Mouse (Mus musculus) limb, embryonic 15.5 days (tissue): ENCODE measurements at regions not wholly inside any gene's neighbourhood (a gene's known extent, or its start where the extent isn't known, plus 50 kb on each side); places are given as distances from the start of the nearest gene placed in this dataset.

Experiments used
- ATAC-seq: fragments of 200-750 bp; cut with Nextera tagmentation; 2 replicates; pipeline ENCODE4 v1.8.0; 2017; ENCODE audit warnings: low read depth, moderate TSS enrichment; ENCODE audit not compliant: insufficient number of reproducible peaks, low FRiP score, low TSS enrichment
- H3K27ac ChIP-seq: fragments of 300-500 bp; sonication (generic); 2 replicates; pipeline ENCODE4 v1.5.1; 2015; ENCODE audit warnings: moderate library complexity, mild to moderate bottlenecking, inconsistent platforms
- H3K27me3 ChIP-seq: fragments of 300-500 bp; sonication (generic); 2 replicates; pipeline ENCODE4 v1.6.1; 2015; ENCODE audit warnings: inconsistent platforms
- H3K36me3 ChIP-seq: fragments of 300-500 bp; sonication (generic); 2 replicates; pipeline ENCODE4 v1.6.1; 2015; ENCODE audit warnings: inconsistent platforms
- H3K4me1 ChIP-seq: fragments of 300-500 bp; sonication (generic); 2 replicates; pipeline ENCODE4 v1.6.1; 2015; ENCODE audit warnings: inconsistent platforms
- H3K4me2 ChIP-seq: fragments of 300-500 bp; sonication (generic); 2 replicates; pipeline ENCODE4 v1.6.1; 2015; ENCODE audit warnings: mild to moderate bottlenecking, inconsistent platforms
- H3K4me3 ChIP-seq: fragments of 300-500 bp; sonication (generic); 2 replicates; pipeline ENCODE4 v1.5.1; 2015; ENCODE audit warnings: mild to moderate bottlenecking, inconsistent platforms
- H3K9ac ChIP-seq: fragments of 300-500 bp; sonication (generic); 2 replicates; pipeline ENCODE4 v1.6.1; 2015; ENCODE audit warnings: inconsistent platforms
- H3K9me3 ChIP-seq: fragments of 300-500 bp; sonication (generic); 2 replicates; pipeline ENCODE4 v1.6.1; 2016; ENCODE audit warnings: inconsistent platforms
- WGBS: fragments of 180-500 bp; shearing (Covaris S2); methylation state at CpG from one replicate; pipeline ENCODE4 v1.1.7; 2015; 5-methylcytosine and 5-hydroxymethylcytosine counted together

- H3K4me2 ChIP-seq: no peak overlapping the region
- H3K27ac ChIP-seq: no peak overlapping the region
- no peak overlapping the region for H3K9ac ChIP-seq
- no peak for ATAC-seq
- no peak overlapping the region for H3K4me3 ChIP-seq
- H3K4me1 ChIP-seq: 0 out of 2 replicates have a peak, but pooled peaks cover 3% of the 10 kb centered on the region
- no peaks in the 10 kb centered on the region for H3K36me3 ChIP-seq
- 32% methylated on average over 2 of the region's 2 CpGs for WGBS
- no peaks in the 10 kb centered on the region for H3K9me3 ChIP-seq
- no peaks in the 10 kb centered on the region for H3K27me3 ChIP-seq
These were observed 184.4 kb upstream of the Lpp start for GRCm38 (mm10) chr16:24208876-24209275.

DNA sequence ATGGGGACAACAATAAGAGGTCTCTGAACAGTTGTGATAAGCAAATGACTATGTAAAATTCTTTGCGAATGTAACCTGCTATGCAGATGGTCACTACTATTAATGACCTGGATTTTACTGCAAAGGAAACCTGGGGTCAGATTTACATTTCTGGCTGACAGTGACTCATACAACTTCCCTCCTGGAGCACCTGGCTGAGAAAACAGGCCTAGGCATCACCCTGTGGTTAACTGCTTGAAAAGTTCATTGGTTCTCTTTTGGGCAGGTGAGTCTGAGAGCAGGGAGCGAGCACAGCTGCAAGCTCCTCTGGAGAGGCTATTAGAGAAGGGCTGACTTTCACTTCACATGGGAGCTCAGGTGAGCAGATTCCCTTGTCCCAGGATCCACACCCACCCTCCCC is 185.2 kb upstream of the Lpp start:
- no peak for ATAC-seq
- 84% methylated on average over 2 of the region's 2 CpGs for WGBS
- Histone ChIP-seq H3K27ac (no peak overlapping the region), H3K9me3 (no peaks in the 10 kb centered on the region), H3K36me3 (no peaks in the 10 kb centered on the region), H3K4me2 (no peak overlapping the region), H3K4me1 (0 out of 2 replicates have a peak, but pooled peaks cover 3% of the 10 kb centered on the region), H3K27me3 (no peaks in the 10 kb centered on the region), H3K9ac (no peak overlapping the region), H3K4me3 (no peak overlapping the region)

GRCm38 (mm10) chr16:24207056-24207455 is 186.3 kb upstream of the Lpp start:
- ATAC-seq: no peak
- Histone ChIP-seq H3K4me1 (0 out of 2 replicates have a peak, but pooled peaks cover 3% of the 10 kb centered on the region), H3K36me3 (no peaks in the 10 kb centered on the region), H3K9me3 (no peaks in the 10 kb centered on the region), H3K4me2 (no peak overlapping the region), H3K9ac (no peak overlapping the region), H3K27ac (no peak overlapping the region), H3K27me3 (no peaks in the 10 kb centered on the region), H3K4me3 (no peak overlapping the region)
- 70% methylated on average over 4 of the region's 4 CpGs for WGBS

GRCm38 (mm10) chr16:24206461-24206861 is 186.8 kb upstream of the Lpp start:
- Histone ChIP-seq H3K27me3 (no peaks in the 10 kb centered on the region), H3K27ac (no peak overlapping the region), H3K4me2 (no peak overlapping the region), H3K4me1 (0 out of 2 replicates have a peak, but pooled peaks cover 3% of the 10 kb centered on the region), H3K9me3 (no peaks in the 10 kb centered on the region), H3K4me3 (no peak overlapping the region), H3K36me3 (no peaks in the 10 kb centered on the region), H3K9ac (no peak overlapping the region)
- WGBS: 60% methylated on average over 4 of the region's 4 CpGs
- no peak for ATAC-seq

DNA sequence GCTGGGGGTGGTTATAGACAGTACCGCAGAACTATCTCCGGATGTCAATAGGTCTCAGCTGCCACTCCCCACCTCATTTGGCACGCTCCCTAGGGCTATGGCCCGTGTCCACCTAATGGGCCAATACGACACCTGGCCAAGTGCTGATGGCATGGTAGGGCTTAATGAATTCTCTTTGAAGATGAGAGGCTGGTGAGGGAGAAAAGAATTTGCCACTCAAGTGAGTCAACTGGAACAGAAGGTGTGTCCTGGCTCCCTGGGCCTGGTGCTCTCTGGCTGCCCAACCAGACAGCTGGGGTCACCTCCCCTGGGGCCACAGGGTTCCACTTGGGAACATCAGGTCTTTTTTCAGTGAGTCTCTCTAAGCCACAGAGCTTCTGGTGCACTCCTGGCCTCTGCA is 187.7 kb upstream of the Lpp start:
- H3K4me1 ChIP-seq: 0 out of 2 replicates have a peak, but pooled peaks cover 3% of the 10 kb centered on the region
- H3K9ac ChIP-seq: no peak overlapping the region
- no peaks in the 10 kb centered on the region for H3K9me3 ChIP-seq
- H3K4me3 ChIP-seq: no peak overlapping the region
- H3K36me3 ChIP-seq: no peaks in the 10 kb centered on the region
- ATAC-seq: no peak
- no peaks in the 10 kb centered on the region for H3K27me3 ChIP-seq
- no peak overlapping the region for H3K4me2 ChIP-seq
- 37% methylated on average over 5 of the region's 5 CpGs for WGBS
- H3K27ac ChIP-seq: no peak overlapping the region

DNA sequence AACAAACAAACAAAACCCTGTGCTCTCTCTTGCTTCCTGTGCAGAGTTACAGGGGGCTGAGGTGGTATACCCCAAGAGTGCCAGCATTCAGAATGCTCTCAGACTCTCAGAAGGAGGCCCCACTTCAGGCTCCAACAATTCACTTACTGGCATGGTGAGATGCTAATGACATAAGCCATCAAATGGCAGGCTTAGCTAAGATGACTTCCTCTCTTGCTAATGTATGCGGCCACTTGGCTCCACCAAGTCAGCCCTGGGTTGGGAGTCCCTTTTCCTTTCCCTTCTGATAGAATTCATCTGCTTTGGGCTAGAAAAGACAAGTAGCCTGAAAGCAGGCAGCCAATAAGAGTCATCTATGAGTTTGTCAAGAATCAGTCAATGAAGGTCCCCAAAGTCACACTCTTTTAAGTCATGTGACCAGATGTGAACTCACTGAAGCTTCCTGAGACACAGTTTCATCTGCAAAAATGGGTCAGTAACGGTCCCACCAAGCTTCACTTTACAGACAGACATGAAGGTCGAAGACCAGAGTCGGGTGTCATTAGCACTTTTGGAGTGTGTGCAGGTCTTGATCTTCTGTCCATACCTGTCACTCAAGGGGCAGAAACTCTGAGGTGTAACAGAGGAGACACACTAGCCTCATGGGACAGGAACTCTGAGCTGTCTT is 189.1 kb upstream of the Lpp start:
- no peaks in the 10 kb centered on the region for H3K36me3 ChIP-seq
- H3K9me3 ChIP-seq: no peaks in the 10 kb centered on the region
- ATAC-seq: no peak
- no peak overlapping the region for H3K4me3 ChIP-seq
- no peak overlapping the region for H3K4me2 ChIP-seq
- WGBS: 77% methylated on average over 4 of the region's 4 CpGs
- no peaks in the 10 kb centered on the region for H3K27me3 ChIP-seq
- 0 out of 2 replicates have a peak, but pooled peaks cover 3% of the 10 kb centered on the region for H3K4me1 ChIP-seq
- no peak overlapping the region for H3K27ac ChIP-seq
- H3K9ac ChIP-seq: no peak overlapping the region

GRCm38 (mm10) chr16:24202653-24203052 is 190.7 kb upstream of the Lpp start:
- H3K4me3 ChIP-seq: no peak overlapping the region
- WGBS: 83% methylated on average over 5 of the region's 5 CpGs
- no peaks in the 10 kb centered on the region for H3K36me3 ChIP-seq
- no peaks in the 10 kb centered on the region for H3K27me3 ChIP-seq
- H3K9ac ChIP-seq: no peak overlapping the region
- H3K9me3 ChIP-seq: no peaks in the 10 kb centered on the region
- H3K27ac ChIP-seq: no peak overlapping the region
- H3K4me1 ChIP-seq: 0 out of 2 replicates have a peak, but pooled peaks cover 7% of the 10 kb centered on the region
- no peak for ATAC-seq
- no peak overlapping the region for H3K4me2 ChIP-seq

DNA sequence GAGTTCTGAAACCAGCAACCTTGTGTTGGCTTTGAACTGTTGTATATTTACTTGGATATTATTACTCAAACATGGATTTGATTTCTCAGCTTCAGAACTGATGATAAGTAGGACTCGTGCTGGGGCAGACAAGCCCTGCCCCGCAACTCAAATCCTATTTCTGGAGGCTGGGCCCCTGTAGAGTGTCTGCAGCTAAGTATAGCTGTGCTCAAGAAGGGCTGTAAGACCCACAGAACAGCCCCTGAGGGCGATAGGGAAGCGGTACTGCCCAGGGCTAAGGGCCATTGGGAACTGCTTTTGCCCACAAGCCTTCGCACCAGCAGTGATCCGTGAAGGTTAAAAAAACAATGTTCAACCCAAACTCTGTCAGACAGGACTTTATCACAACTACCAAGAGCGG is 191.9 kb upstream of the Lpp start:
- no peak overlapping the region for H3K4me3 ChIP-seq
- H3K27ac ChIP-seq: no peak overlapping the region
- H3K27me3 ChIP-seq: no peaks in the 10 kb centered on the region
- no peak overlapping the region for H3K9ac ChIP-seq
- no peak overlapping the region for H3K4me2 ChIP-seq
- 85% methylated on average over 7 of the region's 7 CpGs for WGBS
- H3K9me3 ChIP-seq: no peaks in the 10 kb centered on the region
- no peak for ATAC-seq
- 0 out of 2 replicates have a peak, but pooled peaks cover 5% of the 10 kb centered on the region for H3K4me1 ChIP-seq
- no peaks in the 10 kb centered on the region for H3K36me3 ChIP-seq

DNA sequence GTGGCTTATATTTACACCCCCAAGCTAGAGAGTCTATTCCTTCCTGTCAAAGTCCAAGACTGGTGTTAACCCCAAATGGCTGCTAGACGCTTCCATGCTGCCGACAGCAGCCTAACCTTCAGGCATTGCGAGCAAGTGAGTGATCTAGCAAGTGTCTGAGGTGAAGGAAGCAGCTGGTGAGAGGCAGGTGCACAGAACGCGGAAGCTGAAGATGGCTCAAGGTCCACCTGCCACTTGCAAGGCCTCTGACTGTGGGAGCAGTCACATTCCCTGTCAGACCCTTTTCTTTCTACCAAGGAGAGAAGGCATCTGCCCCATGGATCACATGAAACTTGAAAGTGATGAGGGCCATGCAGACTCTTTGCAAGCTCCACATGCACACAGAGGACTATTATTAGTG is 193.1 kb upstream of the Lpp start:
- 0 out of 2 replicates have a peak, but pooled peaks cover 4% of the 10 kb centered on the region for H3K4me1 ChIP-seq
- ATAC-seq: no peak
- H3K9ac ChIP-seq: no peak overlapping the region
- H3K36me3 ChIP-seq: no peaks in the 10 kb centered on the region
- H3K4me3 ChIP-seq: no peak overlapping the region
- WGBS: 84% methylated on average over 5 of the region's 5 CpGs
- H3K27ac ChIP-seq: no peak overlapping the region
- no peaks in the 10 kb centered on the region for H3K9me3 ChIP-seq
- H3K27me3 ChIP-seq: no peaks in the 10 kb centered on the region
- no peak overlapping the region for H3K4me2 ChIP-seq

DNA sequence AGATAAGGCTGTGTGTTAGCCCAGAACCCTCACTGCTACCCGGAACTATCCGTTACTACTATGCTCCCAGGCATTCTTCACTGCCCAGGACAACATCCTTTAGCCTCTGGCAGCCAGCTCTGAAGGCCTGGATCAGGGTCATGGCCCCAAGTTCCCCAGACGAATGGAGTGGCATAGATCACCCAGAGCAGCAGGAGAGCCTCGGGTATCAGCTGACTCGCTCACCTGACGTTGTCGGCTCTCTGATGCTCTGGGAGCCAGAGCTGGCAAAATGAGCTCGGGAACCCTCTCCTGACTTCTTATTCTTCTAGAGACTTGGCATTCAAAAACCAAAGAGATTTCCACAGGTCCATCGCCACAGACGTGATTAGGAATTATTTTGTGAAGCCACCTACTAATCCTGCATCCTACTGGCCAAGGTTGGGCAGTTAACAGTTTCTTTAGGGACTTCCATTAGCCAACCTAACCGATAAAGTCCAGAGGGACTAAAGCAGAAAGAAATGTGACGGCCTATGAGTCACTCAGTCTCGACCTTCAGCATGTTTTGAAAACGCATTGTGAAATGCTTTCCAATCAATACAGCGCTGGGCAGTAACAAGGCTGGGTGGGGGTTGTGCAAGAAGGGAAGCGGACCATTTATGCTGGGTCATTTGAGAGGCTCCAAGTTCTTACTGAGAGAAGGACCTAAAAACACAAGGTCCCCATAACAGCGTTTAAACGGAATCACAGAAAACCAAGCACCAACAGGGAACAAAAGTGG is 193.7 kb upstream of the Lpp start:
- Histone ChIP-seq H3K9ac (no peak overlapping the region), H3K4me2 (no peak overlapping the region), H3K4me3 (no peak overlapping the region), H3K9me3 (no peaks in the 10 kb centered on the region), H3K4me1 (0 out of 2 replicates have a peak, but pooled peaks cover 4% of the 10 kb centered on the region), H3K27me3 (no peaks in the 10 kb centered on the region), H3K27ac (no peak overlapping the region), H3K36me3 (no peaks in the 10 kb centered on the region)
- no peak for ATAC-seq
- 81% methylated on average over 18 of the region's 18 CpGs for WGBS

GRCm38 (mm10) chr16:24198291-24198690 is 195.0 kb upstream of the Lpp start:
- Histone ChIP-seq H3K4me1 (0 out of 2 replicates have a peak, but pooled peaks cover 4% of the 10 kb centered on the region), H3K4me2 (no peak overlapping the region), H3K27ac (no peak overlapping the region), H3K36me3 (no peaks in the 10 kb centered on the region), H3K27me3 (no peaks in the 10 kb centered on the region), H3K9me3 (no peaks in the 10 kb centered on the region), H3K4me3 (no peak overlapping the region), H3K9ac (no peak overlapping the region)
- no peak for ATAC-seq

- Histone ChIP-seq H3K27ac (no peak overlapping the region), H3K9me3 (no peaks in the 10 kb centered on the region), H3K36me3 (no peaks in the 10 kb centered on the region), H3K4me3 (no peak overlapping the region), H3K27me3 (no peaks in the 10 kb centered on the region), H3K4me1 (0 out of 2 replicates have a peak, but pooled peaks cover 4% of the 10 kb centered on the region), H3K4me2 (no peak overlapping the region), H3K9ac (no peak overlapping the region)
- ATAC-seq: no peak
- 52% methylated on average over 5 of the region's 5 CpGs for WGBS
These were observed 195.7 kb upstream of the Lpp start for GRCm38 (mm10) chr16:24197618-24198017.
